Mouse (Mus musculus) limb, embryonic 11.5 days (tissue): ENCODE measurements around the gene Zbtb8b. TPM values are rescaled to one million over a fixed set of nuclear protein-coding genes. Genes with fewer than 3 reads are reported as not detected.

Source experiments
- ATAC-seq: fragments of 200-750 bp; cut with Nextera tagmentation; 2 replicates; pipeline ENCODE4 v1.8.0; 2017; ENCODE audit warnings: low read depth; ENCODE audit not compliant: insufficient number of reproducible peaks, low FRiP score, low TSS enrichment
- DNase-seq: peaks from one replicate; pipeline ENCODE4 v3.0.0-alpha.2; 2015; ENCODE audit warnings: low spot score
- H3K27ac ChIP-seq: fragments of 300-500 bp; sonication (generic); replicated peaks from 2 replicates; pipeline ENCODE4 v1.5.1; 2014; ENCODE audit warnings: low read depth, mild to moderate bottlenecking, low read length
- H3K27me3 ChIP-seq: fragments of 300-500 bp; sonication (generic); 2 replicates; pipeline ENCODE4 v1.6.1; 2014; ENCODE audit warnings: mild to moderate bottlenecking, low read length, mixed read lengths; ENCODE audit not compliant: control insufficient read depth, insufficient read depth
- H3K36me3 ChIP-seq: fragments of 300-500 bp; sonication (generic); 2 replicates; pipeline ENCODE4 v1.6.1; 2014; ENCODE audit warnings: mild to moderate bottlenecking, low read length, moderate library complexity, mixed read lengths; ENCODE audit not compliant: control insufficient read depth, insufficient read depth
- H3K4me1 ChIP-seq: fragments of 300-500 bp; sonication (generic); 2 replicates; pipeline ENCODE4 v1.6.1; 2014; ENCODE audit warnings: low read length, mixed read lengths; ENCODE audit not compliant: control insufficient read depth, insufficient read depth
- H3K4me2 ChIP-seq: fragments of 300-500 bp; sonication (generic); 2 replicates; pipeline ENCODE4 v1.6.1; 2014; ENCODE audit warnings: low read depth, mild to moderate bottlenecking, moderate library complexity; ENCODE audit not compliant: severe bottlenecking
- H3K4me3 ChIP-seq: fragments of 300-500 bp; sonication (generic); 2 replicates; pipeline ENCODE4 v1.5.1; 2014; ENCODE audit warnings: low read depth, low read length
- H3K9ac ChIP-seq: fragments of 300-500 bp; sonication (generic); 2 replicates; pipeline ENCODE4 v1.6.1; 2014; ENCODE audit warnings: mild to moderate bottlenecking, low read length
- H3K9me3 ChIP-seq: fragments of 300-500 bp; sonication (generic); 2 replicates; pipeline ENCODE4 v1.6.1; 2016; ENCODE audit warnings: low read length; ENCODE audit not compliant: control insufficient read depth
- WGBS: fragments of 180-500 bp; shearing (Covaris S2); extraction: QIAGEN DNeasy Blood & Tissue Kit; methylation state at CpG from one replicate; pipeline ENCODE4 v1.1.7; 2014; 5-methylcytosine and 5-hydroxymethylcytosine counted together
- polyA plus RNA-seq: library from polyadenylated mRNA; unstranded; fragments of >200 nt; fragmentation: Nextera tagmentation; extraction: Ambion mirVana; gene quantifications from 2 replicates; pipeline ENCODE4 v1.2.1, GENCODE M21; 2014

The Zbtb8b gene
- polyA plus RNA-seq, 1 experiment from 2014 or later = 0.85 TPM

- no peaks in the 10 kb centered on the region for H3K36me3 ChIP-seq
- DNase-seq = peak; percentile 79
- H3K4me1 ChIP-seq = peaks cover 2% of the 10 kb centered on the region; the same call in 1 of the 2 replicates
- WGBS = 1% methylated on average over 58 of the region's 65 CpGs
- peak within 1 kb of the TSS; percentile 90 for H3K9ac ChIP-seq
- peak within 1 kb of the TSS; percentile 61 for H3K4me3 ChIP-seq
- peaks cover 6% of the 10 kb centered on the region; the same call in 1 of the 2 replicates for H3K27me3 ChIP-seq
- no peaks in the 10 kb centered on the region for H3K9me3 ChIP-seq
- 0 out of 2 replicates have a peak within 1 kb of the TSS, but pooled peaks have one; percentile 52 for H3K27ac ChIP-seq
- no peak for ATAC-seq
- peak within 1 kb of the TSS; percentile 72 for H3K4me2 ChIP-seq
These were observed 62.9 kb downstream of the Zbtb8b start, which contains the start of gene Zbtb8a for GRCm38 (mm10) chr4:129377601-129378390. Gene Zbtb8a (minus strand): TSS chr4:129378116.

GRCm38 (mm10) chr4:129376961-129377545 is 63.6 kb downstream of the Zbtb8b start:
- Histone ChIP-seq H3K27ac (0 out of 2 replicates have a peak overlapping the region, but pooled peaks have one; percentile 52), H3K4me3 (peak overlapping the region; percentile 61), H3K9ac (peak overlapping the region; percentile 90), H3K9me3 (no peaks in the 10 kb centered on the region), H3K27me3 (peaks cover 6% of the 10 kb centered on the region; the same call in 1 of the 2 replicates), H3K4me1 (peaks cover 2% of the 10 kb centered on the region; the same call in 1 of the 2 replicates), H3K36me3 (no peaks in the 10 kb centered on the region), H3K4me2 (peak overlapping the region; percentile 72)
- peak; percentile 71 for DNase-seq
- under 1% methylated on average over 68 of the region's 68 CpGs for WGBS
- no peak for ATAC-seq

GRCm38 (mm10) chr4:129375821-129376220 is 64.8 kb downstream of the Zbtb8b start:
- Histone ChIP-seq H3K4me3 (no peak overlapping the region), H3K27ac (no peak overlapping the region), H3K9me3 (no peaks in the 10 kb centered on the region), H3K4me2 (no peak overlapping the region), H3K27me3 (peaks cover 6% of the 10 kb centered on the region; the same call in 1 of the 2 replicates), H3K9ac (no peak overlapping the region), H3K4me1 (peaks cover 2% of the 10 kb centered on the region; the same call in 1 of the 2 replicates), H3K36me3 (no peaks in the 10 kb centered on the region)
- 79% methylated on average over 5 of the region's 5 CpGs for WGBS
- ATAC-seq (no peak), DNase-seq (no peak)

Other genes with a start within 250 kb of the Zbtb8b start
- gene C77080, start 179.4 kb downstream of the Zbtb8b start, polyA plus RNA-seq = 3.7 and 4.2 TPM in 2 replicates
- 0.47 and 0.59 TPM in 2 replicates for gene Sync, start 153.2 kb downstream of the Zbtb8b start, polyA plus RNA-seq
- 608 and 644 TPM in 2 replicates for gene Rbbp4, start 105.5 kb downstream of the Zbtb8b start, polyA plus RNA-seq
- 42.5 and 53.3 TPM in 2 replicates for gene Zbtb8os, start 105.2 kb downstream of the Zbtb8b start, polyA plus RNA-seq
- 7.2 and 7.4 TPM in 2 replicates for gene Zbtb8a, start 62.7 kb downstream of the Zbtb8b start, polyA plus RNA-seq
- gene Bsdc1, start 20.7 kb upstream of the Zbtb8b start, polyA plus RNA-seq = 23.8 and 25.9 TPM in 2 replicates
- gene Tssk3, start 50.2 kb upstream of the Zbtb8b start, polyA plus RNA-seq = not detected in 2 replicates
- not detected in 2 replicates for gene Fam229a, start 50.3 kb upstream of the Zbtb8b start, polyA plus RNA-seq
- 1,590 and 1,591 TPM in 2 replicates for gene Marcksl1, start 72.7 kb upstream of the Zbtb8b start, polyA plus RNA-seq
- 299 and 309 TPM in 2 replicates for gene Hdac1, start 101.9 kb upstream of the Zbtb8b start, polyA plus RNA-seq
- 10.7 and 12.1 TPM in 2 replicates for gene Lck, start 132.8 kb upstream of the Zbtb8b start, polyA plus RNA-seq
- 3.5 and 4.3 TPM in 2 replicates for gene Fam167b, start 137.7 kb upstream of the Zbtb8b start, polyA plus RNA-seq
- gene Eif3i, start 159.8 kb upstream of the Zbtb8b start, polyA plus RNA-seq = 296 and 317 TPM in 2 replicates
- 202 and 207 TPM in 2 replicates for gene Tmem234, start 159.8 kb upstream of the Zbtb8b start, polyA plus RNA-seq
- gene Dcdc2b, start 173.4 kb upstream of the Zbtb8b start, polyA plus RNA-seq = 1.8 and 2.8 TPM in 2 replicates
- 26.4 and 35.0 TPM in 2 replicates for gene Iqcc, start 178.2 kb upstream of the Zbtb8b start, polyA plus RNA-seq
- 40.3 and 48.8 TPM in 2 replicates for gene Ccdc28b, start 183.1 kb upstream of the Zbtb8b start, polyA plus RNA-seq
- 111 and 123 TPM in 2 replicates for gene Txlna, start 200.2 kb upstream of the Zbtb8b start, polyA plus RNA-seq
- 13.1 and 13.4 TPM in 2 replicates for gene Kpna6, start 231.9 kb upstream of the Zbtb8b start, polyA plus RNA-seq